Mouse (Mus musculus): ENCODE data around the gene Isy1.

DNA sequence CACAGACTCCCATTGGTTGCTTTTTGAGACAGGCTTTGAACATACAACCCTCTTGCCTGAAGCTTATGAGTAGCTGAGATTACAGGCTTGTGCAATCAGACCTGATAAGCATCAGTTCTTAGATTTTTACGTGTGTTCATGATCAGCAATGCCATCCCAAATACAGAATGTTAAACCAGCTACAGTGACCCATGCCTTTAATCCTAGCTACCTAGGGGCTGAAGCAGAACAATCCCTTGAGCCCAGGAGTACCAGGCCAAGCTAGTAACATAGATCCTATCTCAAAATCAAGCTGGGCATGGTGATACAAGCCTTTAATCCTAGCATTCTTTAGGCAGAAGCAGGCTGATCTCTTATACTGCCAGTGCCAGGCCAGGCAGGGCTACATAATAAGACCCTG lies 34.6 kb downstream of the Isy1 start:
- TF ChIP-seq CTCF (IDR thresholded peaks at IDR 0.05; ENCODE audit: control insufficient read depth, insufficient read depth, insufficient read length) (no peak), MYOG (IDR thresholded peaks at IDR 0.05; ENCODE audit: control insufficient read depth, extremely low read depth, insufficient read length) (no peak), USF1 (IDR thresholded peaks at IDR 0.05; ENCODE audit: low read depth) (no peak), MYOD1 (IDR thresholded peaks at IDR 0.05; ENCODE audit: control insufficient read depth, insufficient read length, low read depth) (no peak), FOSL1 (IDR thresholded peaks at IDR 0.05; ENCODE audit: insufficient read depth, low read length, poor library complexity, severe bottlenecking) (no peak), MAX (IDR thresholded peaks at IDR 0.05) (no peak), CEBPB (IDR thresholded peaks at IDR 0.05; ENCODE audit: low read depth) (no peak)
